ENCODE assay signal across 8 mouse cellular contexts in genomic region chr9:120936351-120936750, GRCm38 (mm10). TPM values are rescaled to one million over a fixed set of nuclear protein-coding genes. Genes with fewer than 3 reads are reported as not detected.
DNase-seq lines count a peak whose midpoint lies in the region; ATAC-seq and TF ChIP-seq lines count a peak whose summit lies in the region.

No protein-coding gene starts in this region.

- 36% methylated on average over 8 of the region's 8 CpGs for WGBS in forebrain, embryonic 11.5 days
- WGBS in heart, postnatal 0 days = 11% methylated on average over 8 of the region's 8 CpGs
- WGBS in lung, postnatal 0 days = 7% methylated on average over 8 of the region's 8 CpGs

- H3K4me3 ChIP-seq in forebrain, embryonic 11.5 days (ENCODE audit: low read depth, low read length) = peak overlapping the region; percentile 94
- H3K4me3 ChIP-seq in heart, postnatal 0 days (ENCODE audit: low read depth, low read length) = peak overlapping the region; percentile 93
- H3K4me3 ChIP-seq in lung, postnatal 0 days (ENCODE audit: low read depth, low read length) = peak overlapping the region; percentile 87

- TF ChIP-seq EP300 in heart, postnatal 0 days (IDR thresholded peaks at IDR 0.05; ENCODE audit: low read depth) = no peak
- no peak for TF ChIP-seq EP300 in lung, postnatal 0 days (IDR thresholded peaks at IDR 0.05)

- no peaks in the 10 kb centered on the region for H3K27me3 ChIP-seq in forebrain, embryonic 11.5 days (ENCODE audit: control insufficient read depth, insufficient read depth, low read length)
- no peaks in the 10 kb centered on the region for H3K27me3 ChIP-seq in heart, postnatal 0 days (ENCODE audit: control insufficient read depth, insufficient read depth, low read length)
- H3K27me3 ChIP-seq in lung, postnatal 0 days (replicated peaks; ENCODE audit: insufficient read depth, low read length) = no peaks in the 10 kb centered on the region

- peak; percentile 54 for DNase-seq in cerebellum, adult 11 months
- peak; percentile 58 for DNase-seq in c-Kit-positive CD71-positive TER-119-positive erythroid progenitor cells, embryonic 14.5 days (ENCODE audit: low spot score)
- peak; percentile 81 for DNase-seq in forebrain, embryonic 11.5 days (ENCODE audit: low spot score)
- peak; percentile 74 for DNase-seq in heart, postnatal 0 days (ENCODE audit: low spot score)
- peak; percentile 83 to 89 for DNase-seq in kidney, postnatal 4 days
- DNase-seq in lung, postnatal 0 days (ENCODE audit: low spot score) = peak; percentile 88
- DNase-seq in right cerebral cortex, adult 2 months (ENCODE audit: low spot score in 2 of 2) = peak; percentile 73 to 83

- no peaks in the 10 kb centered on the region for H3K9me3 ChIP-seq in forebrain, embryonic 11.5 days (ENCODE audit: control insufficient read depth, low read length)
- no peaks in the 10 kb centered on the region for H3K9me3 ChIP-seq in heart, postnatal 0 days (replicated peaks; ENCODE audit: control insufficient read depth, low read length)
- no peaks in the 10 kb centered on the region for H3K9me3 ChIP-seq in lung, postnatal 0 days (ENCODE audit: low read length)

- H3K4me1 ChIP-seq in forebrain, embryonic 11.5 days (replicated peaks; ENCODE audit: control insufficient read depth, insufficient read depth, low read length) = peaks cover 18% of the 10 kb centered on the region
- peaks cover 36% of the 10 kb centered on the region for H3K4me1 ChIP-seq in heart, postnatal 0 days (ENCODE audit: control insufficient read depth, insufficient read depth)
- peaks cover 31% of the 10 kb centered on the region for H3K4me1 ChIP-seq in lung, postnatal 0 days (ENCODE audit: insufficient read depth, low read depth, low read length)

- peak; percentile 72 for TF ChIP-seq CTCF in heart, postnatal 0 days (IDR thresholded peaks at IDR 0.05; ENCODE audit: low read depth)
- peak; percentile 87 for TF ChIP-seq CTCF in lung, postnatal 0 days (IDR thresholded peaks at IDR 0.05)

- no peak overlapping the region for H3K27ac ChIP-seq in forebrain, embryonic 11.5 days (ENCODE audit: low read depth, low read length)
- no peak overlapping the region for H3K27ac ChIP-seq in heart, postnatal 0 days (ENCODE audit: low read depth)
- H3K27ac ChIP-seq in lung, postnatal 0 days (ENCODE audit: low read length) = peak overlapping the region; percentile 98

- peak overlapping the region; percentile 93; the same call in 1 of the 2 replicates for H3K9ac ChIP-seq in forebrain, embryonic 11.5 days (ENCODE audit: low read length)
- 0 out of 2 replicates have a peak overlapping the region, but pooled peaks have one; percentile 18 for H3K9ac ChIP-seq in heart, postnatal 0 days (replicated peaks; ENCODE audit: low read depth, low read length)
- H3K9ac ChIP-seq in lung, postnatal 0 days (replicated peaks; ENCODE audit: low read depth) = 0 out of 2 replicates have a peak overlapping the region, but pooled peaks have one; percentile 1

- no peak for ATAC-seq in cerebellum, adult (ENCODE audit: insufficient number of reproducible peaks, low FRiP score, low TSS enrichment)
- no peak for ATAC-seq in forebrain, embryonic 11.5 days (replicated peaks; ENCODE audit: low FRiP score)
- ATAC-seq in heart, postnatal 0 days (ENCODE audit: insufficient read depth, low read depth) = no peak
- ATAC-seq in lung, postnatal 0 days = no peak

- no peaks in the 10 kb centered on the region; the same call in 1 of the 2 replicates for H3K36me3 ChIP-seq in forebrain, embryonic 11.5 days (ENCODE audit: control insufficient read depth, insufficient read depth, low read length)
- H3K36me3 ChIP-seq in heart, postnatal 0 days (replicated peaks; ENCODE audit: control insufficient read depth, insufficient read depth, low read length) = 0 out of 2 replicates have a peak, but pooled peaks cover 9% of the 10 kb centered on the region
- no peaks in the 10 kb centered on the region for H3K36me3 ChIP-seq in lung, postnatal 0 days (ENCODE audit: insufficient read depth, low read length)

- peak overlapping the region; percentile 89 for H3K4me2 ChIP-seq in forebrain, embryonic 11.5 days (ENCODE audit: low read depth, low read length, severe bottlenecking)
- H3K4me2 ChIP-seq in heart, postnatal 0 days (ENCODE audit: low read depth, low read length) = peak overlapping the region; percentile 70
- peak overlapping the region; percentile 74 for H3K4me2 ChIP-seq in lung, postnatal 0 days (replicated peaks; ENCODE audit: low read depth, low read length)

RNA-seq across cellular contexts. Expression of gene Ctnnb1, which starts 7.3 kb away (rescaled TPM):
- 861 and 912 TPM in 2 replicates for polyA plus RNA-seq in forebrain, embryonic 11.5 days (2014; fragmentation: Nextera tagmentation; extraction: Ambion mirVana)
- 720 and 857 TPM in 2 replicates for total RNA-seq in heart, postnatal 0 days (2014; rRNA removed; ENCODE audit: low replicate concordance)
- 203 and 214 TPM in 2 replicates for polyA plus RNA-seq in heart, postnatal 0 days (2015; fragmentation: Nextera tagmentation; extraction: Ambion mirVana)
- polyA plus RNA-seq in lung, postnatal 0 days (2015; fragmentation: Nextera tagmentation; extraction: Ambion mirVana) = 383 and 452 TPM in 2 replicates

Comparison
In these comparisons a context has a peak if more than half of its experiments do, and no peak if none do; other contexts are left out.
1. H3K9ac ChIP-seq: peak in every context shown above with its lines; median percentile 93 in forebrain, embryonic 11.5 days; 18 in heart, postnatal 0 days; 1 in lung, postnatal 0 days.